Mouse (Mus musculus): ENCODE results near the gene Amz1. TPM values are rescaled to one million over a fixed set of nuclear protein-coding genes. Genes with fewer than 3 reads are reported as not detected.

The Amz1 gene
- total RNA-seq, 2 experiments from 2014 or later = 0.17 to 1.5 TPM

- no peak for DNase-seq (ENCODE audit: low spot score in 2 of 2)
Observed at GRCm38 (mm10) chr5:140720773-140721172, 3.2 kb upstream of the Amz1 start.

- no peak for DNase-seq (ENCODE audit: low spot score in 2 of 2)
Observed at GRCm38 (mm10) chr5:140722121-140722520, 1.8 kb upstream of the Amz1 start.

DNA sequence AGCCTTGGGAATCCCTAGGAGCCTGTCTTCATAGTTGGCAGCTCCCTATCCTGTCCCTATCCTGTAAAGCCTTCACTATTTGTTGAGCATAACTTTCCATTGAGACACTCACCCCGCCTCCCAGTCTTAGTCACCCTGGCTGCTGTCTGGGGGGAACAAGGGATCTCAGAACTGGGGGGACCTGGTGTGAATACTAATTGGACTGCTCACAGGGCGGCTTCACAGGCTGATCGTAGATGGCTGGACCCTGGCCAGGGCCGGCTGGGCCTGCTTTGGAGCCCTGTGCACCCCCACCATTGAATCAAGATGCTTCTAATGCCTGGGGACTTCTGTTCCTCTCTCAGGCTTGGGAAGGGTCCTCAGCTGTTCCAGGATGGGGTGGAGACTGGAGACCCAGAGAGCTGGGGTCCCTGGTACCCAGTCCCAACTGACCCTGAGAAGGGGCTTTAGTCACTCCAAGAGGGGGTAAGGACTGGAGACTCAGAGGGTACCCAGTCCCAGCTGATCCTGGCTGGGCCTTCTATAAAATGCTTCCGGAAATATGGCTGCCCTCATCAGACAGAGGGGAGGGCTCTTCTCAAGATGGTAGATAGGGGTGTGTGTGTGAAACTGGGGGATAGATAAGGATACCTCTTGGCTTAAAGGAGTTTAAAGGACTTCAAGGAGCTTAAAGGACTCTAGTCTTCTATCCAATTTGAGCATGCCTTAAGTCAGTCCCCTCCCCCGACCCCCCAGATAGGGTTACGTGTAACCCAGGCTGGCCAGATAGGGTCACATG, 2.3 kb downstream of the Amz1 start:
- DNase-seq (ENCODE audit: low spot score in 2 of 2) = no peak

- peak in 1 of 2 experiments; percentile 49 for DNase-seq (ENCODE audit: low spot score in 2 of 2)
Observed at GRCm38 (mm10) chr5:140726946-140727740, 3.2 kb downstream of the Amz1 start.

DNA sequence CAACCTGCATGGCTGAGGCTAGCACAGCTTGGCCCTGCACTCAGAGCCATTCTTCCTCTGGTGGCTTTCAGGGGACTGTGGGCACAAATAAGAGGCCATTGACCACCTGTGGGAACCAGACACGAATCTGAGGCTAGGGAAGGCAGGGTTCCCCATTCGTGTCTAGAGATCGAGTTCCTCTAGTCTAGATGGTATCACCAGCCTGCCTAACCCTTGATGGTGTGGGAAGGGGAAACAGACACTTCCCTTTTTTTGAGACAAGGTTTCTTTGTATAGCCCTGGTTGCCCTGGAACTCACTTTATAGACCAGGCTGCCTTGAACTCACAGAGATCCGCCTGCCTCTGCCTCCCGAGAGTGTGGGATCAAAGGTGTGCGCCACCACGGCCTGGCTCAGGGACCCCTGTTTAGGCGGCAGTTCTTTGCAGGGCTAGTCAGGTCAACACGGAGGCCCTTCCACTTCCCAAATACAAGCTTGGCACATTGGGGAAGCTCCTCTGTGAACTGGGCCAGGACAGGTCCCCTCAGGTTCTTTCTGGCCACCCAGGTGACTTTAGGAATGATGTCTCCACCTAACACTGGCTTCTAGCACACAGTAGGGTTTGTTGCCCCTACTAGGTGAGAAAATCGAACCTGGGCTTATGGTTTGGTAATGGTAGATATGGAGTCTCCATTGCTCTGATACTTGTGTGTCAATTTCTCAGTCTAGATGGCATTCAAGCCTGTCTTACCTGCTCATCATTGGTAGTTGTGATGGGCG, 7.3 kb downstream of the Amz1 start:
- DNase-seq (ENCODE audit: low spot score in 2 of 2) = no peak

DNA sequence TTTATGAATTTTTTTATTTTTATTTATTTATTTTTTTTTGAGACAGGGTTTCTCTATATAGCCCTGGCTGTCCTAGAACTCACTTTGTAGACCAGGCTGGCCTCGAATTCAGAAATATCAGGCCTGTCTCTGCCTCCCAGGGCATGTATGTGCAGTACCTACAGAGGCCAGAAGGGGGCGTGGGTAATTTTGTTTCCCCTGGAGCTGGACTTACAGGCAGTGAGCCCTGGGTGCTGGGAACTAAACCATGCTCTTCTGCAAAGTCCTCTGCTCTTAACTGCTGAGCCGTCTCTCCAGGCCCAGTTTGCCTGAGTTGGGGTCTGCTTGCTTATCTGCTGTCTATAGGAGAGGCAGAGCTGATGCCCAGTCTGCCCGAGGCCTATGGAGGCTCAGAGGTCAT, 8.3 kb downstream of the Amz1 start:
- DNase-seq (ENCODE audit: low spot score in 2 of 2) = no peak

- DNase-seq (ENCODE audit: low spot score in 2 of 2) = no peak
Observed at GRCm38 (mm10) chr5:140733336-140733735, 9.4 kb downstream of the Amz1 start.

- DNase-seq (ENCODE audit: low spot score in 2 of 2) = no peak
Observed at GRCm38 (mm10) chr5:140735297-140735696, 11.4 kb downstream of the Amz1 start.

DNA sequence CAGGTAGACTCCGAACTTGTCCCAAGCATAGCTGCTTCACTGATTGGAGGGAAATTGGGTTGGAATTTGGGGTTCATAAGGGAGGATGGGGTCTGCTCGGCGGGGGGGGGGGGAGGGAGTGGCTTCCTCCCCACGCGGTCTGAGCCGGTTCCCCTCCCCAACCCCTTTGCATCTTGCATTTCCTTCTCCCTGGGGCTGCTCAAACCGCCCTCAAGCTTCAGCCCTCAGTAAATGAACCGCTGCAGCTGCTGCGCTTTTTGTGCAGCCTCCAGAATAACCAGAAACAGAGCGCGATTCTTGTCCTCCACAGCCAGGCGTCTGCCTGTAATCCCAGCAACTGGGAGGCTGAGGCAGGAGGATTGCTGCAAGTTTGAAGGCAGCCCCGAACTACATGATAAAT, 12.2 kb downstream of the Amz1 start:
- no peak for DNase-seq (ENCODE audit: low spot score in 2 of 2)

GRCm38 (mm10) chr5:140739813-140740212, 15.9 kb downstream of the Amz1 start:
- no peak for DNase-seq (ENCODE audit: low spot score in 2 of 2)

GRCm38 (mm10) chr5:140741040-140741439, 17.1 kb downstream of the Amz1 start:
- no peak for DNase-seq (ENCODE audit: low spot score in 2 of 2)

DNA sequence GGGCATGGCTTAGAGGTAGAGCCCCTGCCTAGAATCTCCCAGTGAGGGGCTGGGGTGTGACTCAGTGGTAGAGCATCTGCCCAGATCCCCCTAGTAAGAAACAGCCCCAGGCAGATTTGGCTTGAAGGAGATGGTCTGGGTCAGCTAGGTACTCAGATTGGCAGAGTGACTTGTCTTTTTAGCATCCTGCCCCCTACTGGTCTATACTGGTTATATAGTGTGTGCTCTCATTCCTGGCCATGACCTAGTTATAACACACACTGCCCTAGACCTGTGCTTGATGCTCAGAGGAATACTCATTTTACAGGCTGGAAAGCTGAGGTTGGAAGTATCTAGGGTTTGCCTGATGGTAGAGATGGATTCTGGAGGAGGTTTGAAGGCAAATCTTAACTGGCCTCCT, 17.9 kb downstream of the Amz1 start:
- DNase-seq (ENCODE audit: low spot score in 2 of 2) = no peak

DNA sequence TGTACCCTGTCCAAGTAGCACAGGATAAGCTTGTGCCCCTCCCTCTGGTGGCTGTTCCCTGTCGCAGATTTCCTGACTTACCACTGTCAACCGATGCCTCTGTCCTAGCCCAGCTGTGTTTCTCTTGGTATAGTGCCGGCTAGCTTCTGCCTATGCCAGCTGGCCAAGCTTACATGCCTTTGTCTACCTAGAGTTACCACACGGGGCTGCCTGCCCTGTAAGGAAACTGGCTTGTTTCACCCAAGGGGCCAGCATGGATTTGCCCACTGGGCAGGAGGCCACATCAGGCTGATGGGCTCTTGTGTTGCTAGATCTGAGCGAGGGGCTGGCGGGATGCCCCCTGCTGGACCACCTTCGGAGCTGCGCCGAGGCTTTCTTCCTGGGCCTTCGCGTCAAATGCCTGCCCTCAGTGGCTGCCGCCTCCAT, 19.8 kb downstream of the Amz1 start:
- DNase-seq (ENCODE audit: low spot score in 2 of 2) = no peak

- DNase-seq (ENCODE audit: low spot score in 2 of 2) = no peak
Observed at GRCm38 (mm10) chr5:140748425-140748824, 24.5 kb downstream of the Amz1 start.

DNA sequence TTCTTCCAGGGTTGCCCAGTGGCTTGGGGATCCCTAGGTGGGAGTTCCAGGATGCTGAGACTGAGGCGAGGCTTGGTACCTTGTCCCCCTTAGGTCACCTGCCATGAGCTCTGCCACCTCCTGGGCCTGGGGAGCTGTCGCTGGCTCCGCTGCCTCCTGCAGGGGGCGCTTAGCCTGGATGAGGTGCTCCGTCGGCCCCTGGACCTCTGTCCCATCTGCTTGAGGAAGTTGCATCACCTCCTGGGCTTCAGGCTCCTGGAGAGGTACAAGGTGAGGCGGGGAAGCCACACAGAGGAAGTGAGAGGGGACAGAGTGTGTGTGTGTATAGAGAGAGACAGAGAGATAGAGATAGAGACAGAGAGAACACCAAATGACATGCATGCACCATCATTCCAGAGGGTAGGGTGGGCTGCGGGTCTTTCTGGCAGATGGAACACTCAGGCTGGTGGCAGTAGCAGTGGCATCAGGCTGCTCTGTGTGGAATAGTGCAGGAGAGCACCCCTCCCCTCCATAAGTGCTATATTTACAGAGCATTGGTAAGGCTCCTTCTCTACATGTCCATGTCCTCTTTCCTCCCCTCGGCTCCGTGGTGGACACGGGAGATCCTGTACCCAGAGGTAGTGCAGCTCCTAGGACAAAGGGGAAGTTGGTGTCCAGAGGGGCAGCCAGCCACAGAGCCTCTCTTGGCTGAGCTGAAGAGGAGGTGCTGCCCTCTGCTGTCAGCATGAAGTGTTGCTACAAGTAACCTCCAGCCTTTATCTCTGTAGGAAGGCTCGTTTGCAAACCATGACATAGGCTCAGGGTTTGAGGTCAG, 25.3 kb downstream of the Amz1 start:
- peak; percentile 69 to 76 for DNase-seq (ENCODE audit: low spot score in 2 of 2)

DNA sequence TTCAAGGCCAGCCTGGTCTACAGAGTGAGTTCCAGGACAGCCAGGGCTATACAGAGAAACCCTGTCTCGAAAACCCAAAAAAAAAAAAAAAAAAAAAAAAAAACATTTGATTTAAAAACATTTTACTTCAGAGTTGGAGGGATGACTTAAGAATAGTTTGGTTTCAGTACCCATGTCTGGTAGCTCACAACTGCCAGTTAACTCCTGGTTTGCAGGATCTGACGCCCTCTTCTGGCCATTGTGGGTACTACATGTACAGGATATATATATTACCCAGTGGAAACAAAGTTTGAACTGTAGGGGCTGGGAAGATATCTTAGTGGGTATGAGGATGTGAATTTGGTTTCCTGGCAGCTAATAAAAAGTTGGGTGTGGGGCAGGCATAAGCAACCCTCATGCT, 27.0 kb downstream of the Amz1 start:
- no peak for DNase-seq (ENCODE audit: low spot score in 2 of 2)

DNA sequence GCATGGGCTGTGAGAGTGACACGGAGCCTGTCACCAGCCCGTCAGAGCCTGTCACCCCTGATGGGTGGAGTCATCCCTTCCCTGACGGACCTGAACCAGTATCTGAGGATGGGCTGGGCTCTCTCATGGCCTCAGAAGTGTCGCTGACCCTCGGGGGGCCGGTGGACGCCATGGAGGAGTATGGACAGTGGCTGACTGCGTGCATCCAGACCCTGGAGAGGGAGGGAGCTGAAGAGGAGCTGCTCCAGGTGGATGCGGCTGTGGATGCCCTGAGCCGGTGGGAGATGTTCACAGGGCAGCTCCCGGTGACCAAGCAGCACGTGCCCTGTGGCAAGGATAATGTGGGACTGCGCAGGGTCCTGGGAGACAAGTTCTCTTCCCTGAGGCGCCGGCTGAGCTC, 28.1 kb downstream of the Amz1 start:
- no peak for DNase-seq (ENCODE audit: low spot score in 2 of 2)

DNA sequence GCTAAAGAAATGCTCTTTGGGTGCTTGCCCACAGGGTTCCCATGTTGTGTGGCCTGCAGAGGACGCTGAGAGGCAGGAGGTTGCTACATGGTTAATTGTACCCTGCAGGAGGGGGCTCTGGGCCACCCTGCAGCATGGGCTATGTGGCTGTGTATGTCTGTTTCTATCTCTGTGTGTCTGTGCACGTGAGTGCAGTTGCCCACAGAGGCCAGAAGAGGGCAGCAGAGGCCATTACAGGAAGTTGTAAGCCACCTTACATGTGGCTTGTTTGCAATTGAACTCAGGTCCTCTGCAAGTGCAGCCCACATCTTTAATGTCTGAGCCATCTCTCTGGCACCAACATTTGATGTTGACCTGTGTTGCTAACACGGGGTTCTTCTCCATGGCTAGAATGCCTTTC, 28.7 kb downstream of the Amz1 start:
- no peak for DNase-seq (ENCODE audit: low spot score in 2 of 2)

DNA sequence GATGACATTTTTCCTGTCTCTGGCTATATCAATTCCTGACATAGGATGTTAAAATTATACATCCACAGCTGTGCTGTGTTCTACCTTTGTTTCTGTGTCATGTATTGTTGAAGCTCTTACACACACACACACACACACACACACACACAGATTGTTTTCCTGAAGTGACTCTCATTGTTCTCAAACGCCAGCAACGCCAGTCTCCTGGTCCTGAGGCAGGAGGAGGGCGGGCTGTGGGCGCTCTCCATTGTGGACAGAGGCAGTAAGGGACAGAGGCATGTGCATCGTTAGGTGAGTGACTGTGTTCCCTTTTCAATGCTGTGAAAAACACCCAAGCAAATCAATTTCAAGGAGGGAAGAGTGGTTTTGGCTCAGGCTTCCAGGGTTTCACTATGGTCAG, 29.3 kb downstream of the Amz1 start:
- no peak for DNase-seq (ENCODE audit: low spot score in 2 of 2)

DNA sequence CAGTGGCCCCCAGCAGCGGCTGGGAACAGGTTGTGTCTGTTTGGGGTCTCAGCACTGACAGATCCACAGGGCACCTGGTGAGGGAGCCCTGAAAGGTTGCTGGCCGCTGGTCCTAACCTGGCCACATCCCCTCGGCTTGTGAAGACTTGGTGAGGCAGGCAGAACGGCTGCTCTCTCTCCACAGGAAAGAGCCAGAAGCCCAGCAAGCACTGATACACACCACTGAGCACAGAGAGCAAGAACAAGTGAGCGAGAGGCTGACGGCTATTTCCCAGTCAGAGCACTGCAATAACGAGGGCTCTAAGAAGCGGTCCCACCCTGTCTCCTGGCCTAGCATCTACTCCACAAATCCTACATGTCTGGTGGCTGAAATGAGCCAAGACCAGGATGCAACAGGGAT, 34.9 kb downstream of the Amz1 start:
- DNase-seq (ENCODE audit: low spot score in 2 of 2) = no peak

- DNase-seq (ENCODE audit: low spot score in 2 of 2) = no peak
Observed at GRCm38 (mm10) chr5:140762540-140762939, 38.6 kb downstream of the Amz1 start.

All from adrenal gland, adult 18-20 months (tissue).